Mouse (Mus musculus): ENCODE data around the gene Xrcc1. TPM values are rescaled to one million over a fixed set of nuclear protein-coding genes. Genes with fewer than 3 reads are reported as not detected.

Xrcc1 gene
- total RNA-seq, 1 experiment from 2014 or later, result 29.6 TPM

DNA sequence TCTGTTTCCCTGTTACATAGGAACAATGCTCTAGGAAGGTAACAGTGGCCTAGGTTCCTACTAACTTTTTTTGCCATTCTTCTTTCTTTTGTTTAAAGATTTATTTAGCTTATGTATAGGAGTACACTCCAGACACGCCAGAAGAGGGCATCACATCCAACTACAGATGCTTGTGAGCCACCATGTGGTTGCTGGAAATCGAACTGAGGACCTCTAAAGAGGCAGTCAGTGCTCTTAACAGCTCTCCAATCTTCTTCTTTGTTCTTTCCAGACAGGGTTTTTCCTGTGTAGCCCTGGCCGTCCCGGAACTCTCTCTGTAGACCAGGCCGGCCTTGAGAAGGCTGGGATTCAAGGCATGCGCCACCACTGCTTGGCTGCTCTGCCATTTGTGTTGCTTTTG lies 21.1 kb upstream of the Xrcc1 start:
- ATAC-seq (replicated peaks; ENCODE audit: insufficient number of reproducible peaks, low FRiP score, low TSS enrichment, poor library complexity, severe bottlenecking), result no peak

DNA sequence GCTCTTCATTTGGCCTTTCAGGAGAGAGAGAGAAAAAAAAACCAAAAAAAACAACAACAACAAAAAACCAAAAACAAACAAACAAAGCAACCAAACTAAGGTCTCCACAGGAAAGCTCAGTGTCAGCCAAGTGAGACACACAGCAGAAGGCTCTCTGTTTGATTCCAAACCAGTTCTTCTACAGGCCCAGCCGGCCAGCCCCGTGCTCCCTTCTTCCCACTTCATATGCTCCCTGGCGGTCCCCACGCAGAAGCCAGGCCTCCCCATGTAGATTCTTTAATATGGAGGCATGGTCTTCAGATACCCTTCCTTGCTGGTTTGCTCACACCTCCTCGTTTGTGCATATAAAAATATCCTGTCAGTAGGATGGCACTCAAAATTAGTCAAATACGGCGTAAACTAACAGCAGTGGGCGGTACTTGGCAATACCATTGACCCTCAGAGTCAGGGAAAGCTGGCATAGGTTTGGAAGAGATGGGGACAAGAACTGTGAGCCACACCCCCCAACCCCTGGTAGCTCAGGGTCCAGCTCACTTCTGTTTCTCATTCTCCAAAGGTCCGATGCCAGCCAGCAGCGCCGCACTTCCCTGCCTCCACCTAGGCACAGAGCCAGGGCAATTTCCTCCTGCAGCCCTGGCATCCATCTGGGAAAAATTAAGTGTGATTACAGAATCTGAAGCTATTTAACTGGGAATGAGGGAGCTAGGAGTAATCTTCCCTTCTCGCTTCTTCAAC lies 20.2 kb upstream of the Xrcc1 start:
- ATAC-seq (replicated peaks; ENCODE audit: insufficient number of reproducible peaks, low FRiP score, low TSS enrichment, poor library complexity, severe bottlenecking), result no peak

DNA sequence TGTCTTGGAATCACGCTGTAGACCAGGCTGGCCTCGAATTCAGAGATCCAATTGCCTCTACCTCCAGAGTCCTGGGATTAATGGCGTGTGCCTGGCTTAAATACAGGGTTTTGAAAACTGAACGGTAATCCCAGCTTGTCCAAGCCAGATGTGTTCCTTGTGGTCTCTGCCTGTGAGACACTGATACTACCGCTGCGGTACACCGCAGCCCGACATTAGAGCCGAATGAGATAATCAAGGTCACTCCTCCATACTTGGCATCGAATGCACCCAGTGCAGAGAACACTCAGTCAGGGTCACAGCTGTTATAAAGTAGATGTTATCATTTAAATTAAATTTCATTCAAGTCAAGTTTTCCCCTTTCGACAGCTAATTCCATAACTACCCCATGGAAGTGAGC lies 17.2 kb upstream of the Xrcc1 start:
- no peak for ATAC-seq (replicated peaks; ENCODE audit: insufficient number of reproducible peaks, low FRiP score, low TSS enrichment, poor library complexity, severe bottlenecking)

DNA sequence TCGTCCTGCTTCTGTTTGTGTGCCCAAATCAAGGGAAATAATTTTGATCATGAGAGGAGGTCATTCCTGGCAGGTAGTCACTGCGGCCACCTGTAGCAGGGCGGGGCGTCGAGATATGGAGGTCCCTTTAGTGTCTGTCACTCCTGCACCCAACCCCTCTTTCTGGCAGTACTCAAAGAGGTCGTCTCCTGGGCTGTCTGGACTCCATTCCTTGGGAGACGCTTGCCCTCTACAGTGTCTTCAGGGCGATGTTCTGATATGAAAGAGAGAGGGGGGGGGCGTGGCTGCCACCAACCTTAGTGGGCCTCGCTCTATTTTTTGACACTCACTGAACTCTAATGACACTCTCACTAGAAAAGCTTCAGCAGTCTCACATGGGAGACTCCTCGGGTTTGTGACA lies 16.5 kb upstream of the Xrcc1 start:
- no peak for ATAC-seq (replicated peaks; ENCODE audit: insufficient number of reproducible peaks, low FRiP score, low TSS enrichment, poor library complexity, severe bottlenecking)

DNA sequence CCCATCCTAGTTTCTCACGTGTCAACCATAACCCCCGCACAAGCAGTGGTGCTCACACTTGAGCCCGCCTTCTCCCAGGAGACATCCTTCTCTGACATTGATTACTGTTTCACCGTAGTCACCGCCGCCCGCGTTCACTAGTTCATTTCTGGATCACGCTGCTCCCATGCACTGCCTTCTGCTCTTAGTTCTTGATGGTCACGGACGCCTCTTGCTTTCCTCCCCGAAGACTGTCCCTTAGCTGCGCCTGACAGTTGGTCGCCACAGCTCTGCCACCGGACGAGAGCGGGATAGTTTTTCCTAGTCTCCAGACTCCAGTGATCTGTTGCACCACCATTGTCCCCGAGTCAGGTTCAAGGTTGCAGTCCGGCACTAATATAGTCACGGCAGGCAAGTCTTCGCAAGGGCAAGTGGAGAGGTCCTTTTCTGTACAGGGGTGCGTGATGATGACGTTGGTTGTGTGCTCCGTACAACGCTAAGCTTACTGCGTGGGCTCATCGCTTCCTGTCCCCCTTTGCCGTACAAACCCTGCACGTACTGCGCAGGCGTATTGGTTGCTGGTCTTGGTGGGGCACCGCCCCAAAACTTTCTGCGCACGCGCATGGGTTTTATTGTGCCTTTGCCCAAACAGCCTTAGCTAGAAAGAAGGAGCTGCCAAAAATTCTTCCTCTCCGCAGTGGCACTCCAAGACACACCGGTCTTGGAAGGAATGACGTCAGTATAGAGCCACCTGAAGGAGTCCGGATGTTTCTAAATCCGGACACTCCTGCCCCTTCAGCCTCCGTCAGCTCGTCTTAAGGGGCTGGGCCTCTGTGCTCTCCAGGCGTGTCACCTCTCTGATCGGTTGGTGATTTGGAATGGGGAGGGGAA lies 15.8 kb upstream of the Xrcc1 start, which contains the start of gene Irgq:
Gene Irgq, plus strand, starts transcription at position 628 of the 870 bp plus-strand sequence.
- peak; percentile 95 for ATAC-seq (replicated peaks; ENCODE audit: insufficient number of reproducible peaks, low FRiP score, low TSS enrichment, poor library complexity, severe bottlenecking)

DNA sequence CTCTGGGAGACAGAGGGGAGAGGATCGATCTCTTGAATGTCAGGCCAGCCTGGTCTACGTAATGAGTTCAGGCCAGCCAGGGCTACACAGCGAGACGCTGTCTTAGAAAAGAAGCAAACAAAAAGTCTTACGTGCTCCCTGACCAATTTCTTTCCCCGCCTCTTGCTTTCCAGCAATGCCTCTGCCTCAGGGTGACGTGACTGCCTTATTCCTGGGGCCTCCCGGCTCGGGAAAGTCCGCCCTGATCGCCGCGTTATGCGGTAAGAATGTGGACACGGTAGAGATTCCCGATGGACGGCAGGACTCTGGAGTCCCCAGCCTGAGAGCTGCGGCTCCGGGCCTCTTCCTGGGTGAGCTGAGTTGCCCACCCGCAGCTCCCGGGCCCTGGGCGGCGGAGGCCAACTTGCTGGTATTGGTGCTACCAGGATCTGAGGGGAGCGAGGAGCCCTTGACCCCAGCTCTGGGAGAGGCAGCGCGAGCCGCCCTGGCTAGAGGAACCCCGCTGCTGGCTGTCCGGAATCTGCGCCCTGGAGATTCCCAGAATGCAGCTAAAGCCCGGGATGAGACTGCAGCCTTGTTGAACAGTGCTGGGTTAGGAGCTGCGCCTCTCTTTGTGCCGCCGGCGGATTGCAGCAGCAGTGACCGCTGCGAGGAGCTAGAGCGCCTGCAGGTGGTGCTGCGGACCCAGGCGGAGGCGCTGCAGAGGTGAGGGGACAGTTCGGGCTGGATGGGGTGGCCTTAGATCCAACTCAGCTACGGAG lies 14.7 kb upstream of the Xrcc1 start:
- no peak for ATAC-seq (replicated peaks; ENCODE audit: insufficient number of reproducible peaks, low FRiP score, low TSS enrichment, poor library complexity, severe bottlenecking)

DNA sequence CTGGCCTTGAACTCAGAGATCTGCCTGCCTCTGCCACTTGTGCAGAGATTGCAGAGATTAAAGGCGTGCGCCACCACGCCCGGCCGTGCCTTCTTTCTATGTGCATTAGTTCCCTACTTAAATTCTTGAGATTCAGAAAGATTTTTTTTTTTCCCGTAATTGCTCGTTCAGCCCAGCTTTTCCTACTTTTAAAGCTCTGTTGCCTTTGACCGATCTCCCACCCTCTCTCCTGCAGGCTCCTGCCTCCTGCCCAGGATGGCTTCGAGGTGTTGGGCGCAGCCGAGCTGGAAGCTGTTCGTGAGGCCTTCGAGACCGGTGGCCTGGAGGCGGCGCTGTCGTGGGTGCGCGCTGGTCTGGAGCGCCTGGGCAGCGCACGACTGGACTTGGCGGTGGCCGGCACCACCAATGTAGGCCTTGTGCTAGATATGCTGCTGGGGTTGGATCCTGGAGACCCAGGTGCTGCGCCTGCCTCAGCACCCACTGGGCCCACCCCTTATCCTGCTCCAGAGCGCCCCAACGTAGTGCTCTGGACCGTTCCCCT lies 13.0 kb upstream of the Xrcc1 start:
- no peak for ATAC-seq (replicated peaks; ENCODE audit: insufficient number of reproducible peaks, low FRiP score, low TSS enrichment, poor library complexity, severe bottlenecking)

DNA sequence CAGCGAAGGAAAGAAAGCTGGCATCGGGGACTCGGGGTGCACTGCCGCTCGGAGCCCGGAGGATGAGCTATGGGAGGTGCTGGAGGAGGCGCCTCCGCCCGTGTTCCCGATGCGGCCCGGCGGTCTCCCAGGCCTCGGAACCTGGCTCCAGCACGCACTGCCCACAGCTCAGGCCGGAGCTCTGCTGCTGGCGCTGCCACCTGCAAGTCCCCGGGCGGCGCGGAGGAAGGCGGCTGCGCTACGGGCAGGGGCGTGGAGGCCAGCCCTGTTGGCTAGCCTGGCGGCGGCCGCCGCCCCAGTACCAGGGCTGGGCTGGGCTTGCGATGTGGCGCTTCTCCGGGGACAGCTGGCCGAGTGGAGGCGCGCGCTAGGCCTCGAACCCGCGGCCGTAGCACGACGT lies 12.3 kb upstream of the Xrcc1 start:
- no peak for ATAC-seq (replicated peaks; ENCODE audit: insufficient number of reproducible peaks, low FRiP score, low TSS enrichment, poor library complexity, severe bottlenecking)

DNA sequence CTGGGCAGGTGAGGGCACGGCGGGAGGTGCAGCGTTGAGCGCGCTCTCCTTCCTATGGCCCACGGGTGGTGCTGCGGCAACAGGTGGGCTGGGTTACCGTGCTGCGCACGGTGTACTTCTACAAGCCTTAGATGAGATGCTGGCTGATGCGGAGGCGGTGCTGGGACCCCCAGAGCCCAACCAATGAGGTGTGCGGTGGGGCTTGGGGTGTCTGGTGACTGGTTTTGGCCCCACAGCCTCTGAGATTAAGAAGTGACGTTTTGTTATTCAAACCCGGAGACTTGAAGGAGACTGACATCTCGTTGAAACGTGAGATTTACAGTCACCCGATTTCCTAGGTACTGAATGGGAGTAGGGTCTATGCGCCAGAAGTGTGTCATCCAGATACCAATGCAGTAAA lies 11.8 kb upstream of the Xrcc1 start:
- no peak for ATAC-seq (replicated peaks; ENCODE audit: insufficient number of reproducible peaks, low FRiP score, low TSS enrichment, poor library complexity, severe bottlenecking)

DNA sequence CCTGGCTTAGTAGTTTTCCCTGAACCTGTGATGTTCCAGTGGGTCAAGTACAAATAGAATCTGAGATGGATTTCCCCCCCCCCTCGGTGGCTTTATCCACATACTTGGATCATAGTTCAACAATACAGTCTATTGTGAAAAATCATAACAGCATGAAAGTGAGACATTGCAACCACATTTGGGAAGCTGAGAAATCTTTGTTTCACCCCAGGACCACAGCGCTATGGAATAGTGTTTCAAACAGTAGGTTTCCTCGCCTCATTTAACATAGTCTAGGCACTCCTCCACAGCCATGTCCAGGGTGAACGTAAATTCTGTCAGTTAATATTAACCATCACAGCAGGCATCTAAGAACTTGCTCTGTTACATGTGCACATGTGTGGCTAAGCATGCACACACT lies 9.0 kb upstream of the Xrcc1 start:
- ATAC-seq (replicated peaks; ENCODE audit: insufficient number of reproducible peaks, low FRiP score, low TSS enrichment, poor library complexity, severe bottlenecking), result no peak

DNA sequence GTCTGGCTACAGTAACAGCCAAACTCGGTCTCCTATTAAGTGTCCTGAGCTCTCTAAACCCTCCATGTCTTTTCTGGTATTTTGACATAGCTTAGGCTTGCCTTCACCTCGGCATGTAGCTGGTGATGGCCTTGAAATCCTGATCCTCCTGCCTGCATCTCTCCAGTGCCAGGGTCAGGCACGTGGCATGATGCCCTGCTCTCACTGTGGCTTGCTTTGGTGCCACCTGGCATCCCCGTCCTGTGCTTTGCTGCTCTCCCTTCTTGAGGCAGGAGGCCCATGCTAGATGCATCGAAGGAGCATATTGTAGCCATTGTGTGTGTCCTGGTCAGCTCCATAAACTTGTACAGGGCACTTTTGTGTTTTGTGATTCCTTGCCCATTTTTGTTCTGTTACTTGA lies 8.5 kb upstream of the Xrcc1 start:
- no peak for ATAC-seq (replicated peaks; ENCODE audit: insufficient number of reproducible peaks, low FRiP score, low TSS enrichment, poor library complexity, severe bottlenecking)

DNA sequence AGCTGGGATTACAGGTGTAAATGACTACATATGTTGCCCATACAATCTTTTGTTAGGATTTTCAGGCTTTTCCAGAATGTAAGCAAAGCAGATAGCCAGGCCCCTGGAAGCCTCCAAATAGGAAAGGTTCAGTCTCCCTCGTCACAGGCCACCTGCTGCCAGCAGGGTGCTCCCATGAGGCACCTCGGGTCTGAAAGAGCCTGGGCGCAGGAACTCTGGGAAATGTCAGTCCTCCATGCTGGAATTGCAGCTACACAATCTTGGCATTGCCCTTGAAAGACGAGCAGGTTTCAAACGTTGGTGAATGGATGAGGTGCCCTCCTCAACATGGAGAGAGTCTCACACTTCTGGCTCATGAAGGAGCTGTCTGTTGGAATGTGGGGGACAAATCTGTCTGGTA lies 7.9 kb upstream of the Xrcc1 start:
- ATAC-seq (replicated peaks; ENCODE audit: insufficient number of reproducible peaks, low FRiP score, low TSS enrichment, poor library complexity, severe bottlenecking), result no peak

DNA sequence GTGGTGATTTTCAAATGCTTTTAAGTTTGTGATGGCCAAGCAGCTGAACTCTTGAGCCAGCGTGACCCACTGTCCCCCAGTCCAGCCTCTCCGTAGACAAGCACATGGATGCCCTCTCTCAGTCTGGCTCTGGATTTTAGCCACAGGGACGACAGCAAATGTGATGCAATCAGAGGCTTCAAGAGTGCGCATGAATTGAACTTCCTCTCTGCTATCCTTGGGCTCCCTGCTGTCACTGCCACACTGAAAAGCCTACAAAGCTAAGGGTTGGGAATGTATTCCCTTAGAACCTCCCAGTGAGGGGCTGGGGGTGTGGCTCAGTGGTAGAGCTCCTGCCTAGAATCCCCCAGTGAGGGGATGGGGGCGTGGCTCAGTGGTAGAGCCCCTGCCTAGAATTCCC lies 7.4 kb upstream of the Xrcc1 start:
- no peak for ATAC-seq (replicated peaks; ENCODE audit: insufficient number of reproducible peaks, low FRiP score, low TSS enrichment, poor library complexity, severe bottlenecking)

DNA sequence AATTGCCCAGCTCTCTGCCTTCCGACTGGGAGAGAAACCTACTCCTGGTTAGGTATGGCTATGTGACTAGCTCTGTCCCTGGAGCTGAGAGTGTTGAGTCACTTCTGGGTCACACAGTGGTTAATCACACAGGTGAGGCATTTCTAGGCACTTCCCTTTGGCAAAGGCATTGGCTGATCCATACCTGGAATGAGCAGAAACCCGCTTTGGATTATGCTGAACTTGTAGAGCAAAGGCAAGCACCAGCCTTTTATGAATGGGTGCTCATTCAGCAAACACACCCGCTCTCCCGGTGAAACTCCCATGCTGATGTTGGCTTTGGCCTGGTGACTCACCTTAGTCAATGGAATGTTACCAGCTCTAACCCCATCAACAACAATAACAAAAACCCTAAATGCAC lies 6.4 kb upstream of the Xrcc1 start:
- ATAC-seq (replicated peaks; ENCODE audit: insufficient number of reproducible peaks, low FRiP score, low TSS enrichment, poor library complexity, severe bottlenecking), result no peak

DNA sequence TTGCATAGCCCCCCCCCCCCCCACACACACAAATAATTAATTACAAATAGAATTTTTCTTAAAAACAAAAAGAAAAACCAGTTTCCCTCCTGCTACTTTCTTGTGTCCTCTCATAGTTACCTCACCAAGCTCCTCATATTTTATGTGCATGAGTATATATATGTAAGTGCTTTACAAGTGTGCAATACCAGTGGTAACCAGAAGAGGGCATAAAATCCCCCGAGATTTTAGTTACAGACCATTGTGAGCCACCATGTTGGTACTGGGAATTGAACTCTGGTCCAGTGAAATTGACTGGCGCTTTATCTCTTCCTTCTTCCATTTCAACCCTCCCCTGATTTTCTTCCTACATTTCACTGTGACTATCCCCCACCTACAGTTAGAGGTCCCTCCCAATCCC lies 1.6 kb upstream of the Xrcc1 start:
- ATAC-seq (replicated peaks; ENCODE audit: insufficient number of reproducible peaks, low FRiP score, low TSS enrichment, poor library complexity, severe bottlenecking), result no peak

DNA sequence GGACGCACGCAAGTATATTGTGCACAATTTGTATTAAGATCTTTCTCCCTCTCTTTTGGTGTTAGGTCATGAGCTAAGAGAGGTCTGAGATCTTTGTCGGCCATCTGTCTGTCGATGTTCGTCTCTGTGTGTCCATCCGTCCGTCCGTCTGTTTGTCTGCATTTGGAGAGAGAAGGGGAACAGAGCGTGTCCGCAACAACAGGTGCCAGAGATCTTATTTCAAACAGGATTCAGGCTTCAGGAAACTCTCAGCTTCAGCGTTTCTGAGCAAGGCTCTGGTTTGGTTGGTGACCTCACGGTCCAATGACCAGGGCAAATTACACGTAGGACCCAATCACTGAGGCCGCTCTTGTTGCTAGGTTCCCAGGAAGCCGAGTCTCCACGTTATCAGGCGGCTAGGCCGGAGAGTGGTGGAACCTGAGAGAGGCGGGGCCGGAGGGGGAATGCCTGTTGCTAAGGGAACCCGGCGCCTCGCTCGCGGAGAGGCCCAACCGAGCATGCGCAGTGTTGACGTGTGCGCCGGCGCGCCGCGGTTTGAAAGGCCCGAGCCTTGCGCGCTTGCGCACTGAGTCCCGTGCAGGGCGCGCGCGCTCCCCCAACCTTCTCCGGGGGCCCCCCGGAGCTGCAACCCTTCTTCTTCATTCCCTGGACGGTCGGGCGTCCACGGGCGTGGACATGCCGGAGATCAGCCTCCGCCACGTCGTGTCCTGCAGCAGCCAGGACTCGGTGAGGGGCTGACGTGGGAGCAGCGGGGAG lies 723 bp downstream of the Xrcc1 start:
- peak; percentile 100 for ATAC-seq (replicated peaks; ENCODE audit: insufficient number of reproducible peaks, low FRiP score, low TSS enrichment, poor library complexity, severe bottlenecking)

DNA sequence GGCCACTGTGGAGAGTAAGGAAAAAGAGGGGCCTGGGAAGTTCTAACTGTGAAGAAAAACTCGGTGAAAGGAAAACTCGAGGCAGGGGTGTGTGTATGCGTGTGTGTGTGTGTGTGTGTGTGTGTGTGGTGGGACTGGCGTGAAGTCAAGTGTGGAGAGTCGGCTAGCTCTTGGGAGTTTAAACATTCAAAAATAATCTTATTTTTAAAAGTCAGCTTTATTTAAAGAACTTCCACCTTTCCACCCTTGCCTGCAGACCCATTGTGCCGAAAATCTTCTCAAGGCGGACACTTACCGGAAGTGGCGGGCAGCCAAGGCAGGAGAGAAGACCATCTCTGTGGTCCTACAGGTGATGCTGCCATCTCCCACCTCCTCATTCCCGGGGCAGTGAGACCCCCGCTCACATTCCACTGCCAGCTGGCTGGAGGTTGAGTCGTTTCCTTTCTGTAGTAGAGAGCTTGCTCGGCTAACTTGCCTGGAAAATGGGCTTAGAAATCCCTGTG lies 1.5 kb downstream of the Xrcc1 start:
- ATAC-seq (replicated peaks; ENCODE audit: insufficient number of reproducible peaks, low FRiP score, low TSS enrichment, poor library complexity, severe bottlenecking), result no peak

DNA sequence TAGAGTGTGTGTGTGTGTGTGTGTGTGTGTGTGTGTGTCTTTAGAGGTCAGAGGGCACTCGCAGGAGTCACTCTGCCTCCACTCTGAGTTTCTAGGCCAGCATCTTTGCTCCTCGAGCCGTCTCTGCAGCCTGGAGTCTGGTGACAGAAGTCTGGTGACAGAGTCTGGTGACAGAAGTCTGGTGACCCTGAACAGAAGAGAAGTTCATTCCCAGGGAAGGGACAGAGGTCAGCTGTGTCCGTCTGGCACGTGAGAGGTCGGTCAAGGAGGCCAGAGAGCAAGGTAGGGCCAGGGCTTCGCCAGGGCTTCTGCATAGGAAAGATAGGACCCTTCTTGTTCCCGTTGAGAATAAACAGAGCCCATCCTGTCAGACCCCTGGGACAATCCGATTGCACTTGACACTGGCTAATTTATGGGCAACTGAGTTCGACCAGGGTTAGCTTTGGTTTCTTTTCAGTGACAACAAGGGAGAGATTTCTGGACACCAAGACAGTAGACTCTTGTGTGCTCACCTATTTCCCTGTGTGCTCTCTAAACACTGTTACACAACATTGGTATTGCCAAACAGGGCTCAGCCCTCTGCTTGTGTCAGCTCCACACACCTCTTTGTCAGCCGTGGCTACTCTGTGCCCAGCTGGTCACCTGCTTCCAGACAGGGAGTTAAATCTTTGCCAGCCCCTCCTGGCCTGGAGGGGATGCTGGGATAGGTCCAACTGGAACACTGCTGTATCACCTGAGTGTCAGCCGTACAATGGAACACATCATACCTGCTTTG lies 6.1 kb downstream of the Xrcc1 start:
- ATAC-seq (replicated peaks; ENCODE audit: insufficient number of reproducible peaks, low FRiP score, low TSS enrichment, poor library complexity, severe bottlenecking), result no peak

All from monocyte, adult 5-6 weeks (primary cell).